Mouse (Mus musculus): ENCODE measurements around the gene Fchsd2. TPM values are rescaled to one million over a fixed set of nuclear protein-coding genes. Genes with fewer than 3 reads are reported as not detected.

The Fchsd2 gene
- polyA plus RNA-seq, 1 experiment from 2014 or later: 35.5 TPM

GRCm38 (mm10) chr7:101059188-101059587 lies 33.5 kb upstream of the Fchsd2 start:
- 94% methylated on average over 5 of the region's 5 CpGs for WGBS
- no peaks in the 10 kb centered on the region for H3K9me3 ChIP-seq (ENCODE audit: control insufficient read depth, low read length)
- no peak overlapping the region for H3K9ac ChIP-seq (ENCODE audit: low read depth, low read length)
- H3K4me1 ChIP-seq (ENCODE audit: control insufficient read depth, insufficient read depth, low read length): no peaks in the 10 kb centered on the region
- no peak overlapping the region for H3K4me2 ChIP-seq (replicated peaks; ENCODE audit: low read depth, low read length)
- ATAC-seq (ENCODE audit: low FRiP score, low TSS enrichment): no peak
- H3K36me3 ChIP-seq (ENCODE audit: control insufficient read depth, insufficient read depth, low read length): no peaks in the 10 kb centered on the region
- no peaks in the 10 kb centered on the region for H3K27me3 ChIP-seq (ENCODE audit: control insufficient read depth, insufficient read depth, low read length)
- H3K27ac ChIP-seq (ENCODE audit: low read depth, low read length): no peak overlapping the region
- no peak overlapping the region for H3K4me3 ChIP-seq (ENCODE audit: low read length)

- no peak overlapping the region for H3K9ac ChIP-seq (ENCODE audit: low read depth, low read length)
- no peaks in the 10 kb centered on the region for H3K27me3 ChIP-seq (ENCODE audit: control insufficient read depth, insufficient read depth, low read length)
- no peaks in the 10 kb centered on the region for H3K4me1 ChIP-seq (ENCODE audit: control insufficient read depth, insufficient read depth, low read length)
- H3K9me3 ChIP-seq (ENCODE audit: control insufficient read depth, low read length): no peaks in the 10 kb centered on the region
- WGBS: 67% methylated on average over 5 of the region's 5 CpGs
- no peak overlapping the region for H3K4me2 ChIP-seq (replicated peaks; ENCODE audit: low read depth, low read length)
- H3K4me3 ChIP-seq (ENCODE audit: low read length): no peak overlapping the region
- no peaks in the 10 kb centered on the region for H3K36me3 ChIP-seq (ENCODE audit: control insufficient read depth, insufficient read depth, low read length)
- H3K27ac ChIP-seq (ENCODE audit: low read depth, low read length): no peak overlapping the region
- ATAC-seq (ENCODE audit: low FRiP score, low TSS enrichment): no peak
Measured at GRCm38 (mm10) chr7:101060476-101060875, 32.2 kb upstream of the Fchsd2 start.

GRCm38 (mm10) chr7:101061381-101061780 lies 31.3 kb upstream of the Fchsd2 start:
- H3K27me3 ChIP-seq (ENCODE audit: control insufficient read depth, insufficient read depth, low read length): no peaks in the 10 kb centered on the region
- no peak overlapping the region for H3K4me3 ChIP-seq (ENCODE audit: low read length)
- H3K4me2 ChIP-seq (replicated peaks; ENCODE audit: low read depth, low read length): 0 out of 2 replicates have a peak overlapping the region, but pooled peaks have one; percentile 11
- H3K27ac ChIP-seq (ENCODE audit: low read depth, low read length): no peak overlapping the region
- no peaks in the 10 kb centered on the region for H3K36me3 ChIP-seq (ENCODE audit: control insufficient read depth, insufficient read depth, low read length)
- H3K9ac ChIP-seq (ENCODE audit: low read depth, low read length): no peak overlapping the region
- ATAC-seq (ENCODE audit: low FRiP score, low TSS enrichment): peak; percentile 76; the same call in 1 of the 2 replicates
- no peaks in the 10 kb centered on the region for H3K9me3 ChIP-seq (ENCODE audit: control insufficient read depth, low read length)
- WGBS: 7% methylated on average over 17 of the region's 17 CpGs
- no peaks in the 10 kb centered on the region for H3K4me1 ChIP-seq (ENCODE audit: control insufficient read depth, insufficient read depth, low read length)

GRCm38 (mm10) chr7:101062246-101062645 lies 30.4 kb upstream of the Fchsd2 start:
- Histone ChIP-seq H3K27ac (ENCODE audit: low read depth, low read length) (no peak overlapping the region), H3K4me3 (ENCODE audit: low read length) (no peak overlapping the region), H3K27me3 (ENCODE audit: control insufficient read depth, insufficient read depth, low read length) (no peaks in the 10 kb centered on the region), H3K4me2 (replicated peaks; ENCODE audit: low read depth, low read length) (no peak overlapping the region), H3K4me1 (ENCODE audit: control insufficient read depth, insufficient read depth, low read length) (no peaks in the 10 kb centered on the region), H3K9me3 (ENCODE audit: control insufficient read depth, low read length) (no peaks in the 10 kb centered on the region), H3K36me3 (ENCODE audit: control insufficient read depth, insufficient read depth, low read length) (no peaks in the 10 kb centered on the region), H3K9ac (ENCODE audit: low read depth, low read length) (no peak overlapping the region)
- WGBS: 93% methylated on average over 6 of the region's 6 CpGs
- ATAC-seq (ENCODE audit: low FRiP score, low TSS enrichment): no peak

GRCm38 (mm10) chr7:101063523-101063922 lies 29.1 kb upstream of the Fchsd2 start:
- H3K27me3 ChIP-seq (ENCODE audit: control insufficient read depth, insufficient read depth, low read length): no peaks in the 10 kb centered on the region

GRCm38 (mm10) chr7:101064697-101065688 lies 27.7 kb upstream of the Fchsd2 start:
- Histone ChIP-seq H3K27me3 (ENCODE audit: control insufficient read depth, insufficient read depth, low read length) (no peaks in the 10 kb centered on the region), H3K9me3 (ENCODE audit: control insufficient read depth, low read length) (no peaks in the 10 kb centered on the region), H3K27ac (ENCODE audit: low read depth, low read length) (no peak overlapping the region), H3K4me1 (ENCODE audit: control insufficient read depth, insufficient read depth, low read length) (no peaks in the 10 kb centered on the region; the same call in 1 of the 2 replicates), H3K36me3 (ENCODE audit: control insufficient read depth, insufficient read depth, low read length) (no peaks in the 10 kb centered on the region), H3K9ac (ENCODE audit: low read depth, low read length) (no peak overlapping the region), H3K4me3 (ENCODE audit: low read length) (no peak overlapping the region), H3K4me2 (replicated peaks; ENCODE audit: low read depth, low read length) (no peak overlapping the region)
- ATAC-seq (ENCODE audit: low FRiP score, low TSS enrichment): no peak
- WGBS: 78% methylated on average over 7 of the region's 7 CpGs

More at GRCm38 (mm10) chr7:101063523-101063922, 29.1 kb upstream of the Fchsd2 start:
- 86% methylated on average over 10 of the region's 10 CpGs for WGBS
- Histone ChIP-seq H3K9ac (ENCODE audit: low read depth, low read length) (no peak overlapping the region), H3K4me2 (replicated peaks; ENCODE audit: low read depth, low read length) (no peak overlapping the region), H3K9me3 (ENCODE audit: control insufficient read depth, low read length) (no peaks in the 10 kb centered on the region), H3K27ac (ENCODE audit: low read depth, low read length) (no peak overlapping the region), H3K36me3 (ENCODE audit: control insufficient read depth, insufficient read depth, low read length) (no peaks in the 10 kb centered on the region), H3K4me3 (ENCODE audit: low read length) (no peak overlapping the region), H3K4me1 (ENCODE audit: control insufficient read depth, insufficient read depth, low read length) (no peaks in the 10 kb centered on the region)
- no peak for ATAC-seq (ENCODE audit: low FRiP score, low TSS enrichment)

- no peaks in the 10 kb centered on the region for H3K9me3 ChIP-seq (ENCODE audit: control insufficient read depth, low read length)
- H3K4me2 ChIP-seq (replicated peaks; ENCODE audit: low read depth, low read length): no peak overlapping the region
Measured at GRCm38 (mm10) chr7:101066009-101066408, 26.7 kb upstream of the Fchsd2 start.

GRCm38 (mm10) chr7:101066650-101067346 lies 25.9 kb upstream of the Fchsd2 start:
- Histone ChIP-seq H3K4me2 (replicated peaks; ENCODE audit: low read depth, low read length) (no peak overlapping the region), H3K9ac (ENCODE audit: low read depth, low read length) (no peak overlapping the region), H3K36me3 (ENCODE audit: control insufficient read depth, insufficient read depth, low read length) (no peaks in the 10 kb centered on the region), H3K9me3 (ENCODE audit: control insufficient read depth, low read length) (no peaks in the 10 kb centered on the region), H3K4me1 (ENCODE audit: control insufficient read depth, insufficient read depth, low read length) (peaks cover 7% of the 10 kb centered on the region; the same call in 1 of the 2 replicates), H3K4me3 (ENCODE audit: low read length) (no peak overlapping the region), H3K27ac (ENCODE audit: low read depth, low read length) (no peak overlapping the region), H3K27me3 (ENCODE audit: control insufficient read depth, insufficient read depth, low read length) (no peaks in the 10 kb centered on the region)
- 74% methylated on average over 3 of the region's 3 CpGs for WGBS
- ATAC-seq (ENCODE audit: low FRiP score, low TSS enrichment): no peak

More at GRCm38 (mm10) chr7:101066009-101066408, 26.7 kb upstream of the Fchsd2 start:
- Histone ChIP-seq H3K27me3 (ENCODE audit: control insufficient read depth, insufficient read depth, low read length) (no peaks in the 10 kb centered on the region), H3K4me3 (ENCODE audit: low read length) (no peak overlapping the region), H3K27ac (ENCODE audit: low read depth, low read length) (no peak overlapping the region), H3K36me3 (ENCODE audit: control insufficient read depth, insufficient read depth, low read length) (no peaks in the 10 kb centered on the region), H3K9ac (ENCODE audit: low read depth, low read length) (no peak overlapping the region), H3K4me1 (ENCODE audit: control insufficient read depth, insufficient read depth, low read length) (peaks cover 7% of the 10 kb centered on the region; the same call in 1 of the 2 replicates)
- WGBS: 94% methylated on average over 5 of the region's 5 CpGs
- ATAC-seq (ENCODE audit: low FRiP score, low TSS enrichment): no peak

Measured in kidney, embryonic 14.5 days (tissue).